Mouse (Mus musculus) lung, postnatal 4 days (tissue): ENCODE measurements around the gene Ephb2.

Experiments used
- DNase-seq, 2 experiments: peaks; one replicate each; pipeline ENCODE4 v3.0.0; 2021

Ephb2 gene

GRCm38 (mm10) chr4:136648922-136649479, 186.8 kb downstream of the Ephb2 start:
- DNase-seq: peak; percentile 59 to 82

DNA sequence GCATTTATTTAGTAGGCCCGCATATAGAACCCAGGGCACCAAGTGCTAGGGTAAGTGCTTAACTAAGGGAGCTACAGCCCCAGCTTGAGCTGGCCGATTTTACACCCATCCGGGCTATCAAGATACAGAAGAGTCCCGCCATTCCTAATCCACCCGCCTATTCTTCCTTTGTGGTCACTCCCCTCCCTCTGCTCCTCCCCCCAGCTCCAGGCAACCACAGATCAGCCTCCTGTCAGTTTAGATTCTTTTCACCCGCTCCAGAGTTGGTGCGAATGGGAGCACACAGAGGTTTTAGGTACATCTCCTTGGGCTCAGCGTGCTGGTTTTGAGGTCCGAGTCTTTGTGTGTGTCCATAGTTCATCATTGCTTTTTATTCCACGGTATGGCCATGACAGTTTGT, 196.9 kb downstream of the Ephb2 start:
- DNase-seq: no peak

GRCm38 (mm10) chr4:136638230-136638750, 197.5 kb downstream of the Ephb2 start:
- no peak for DNase-seq

DNA sequence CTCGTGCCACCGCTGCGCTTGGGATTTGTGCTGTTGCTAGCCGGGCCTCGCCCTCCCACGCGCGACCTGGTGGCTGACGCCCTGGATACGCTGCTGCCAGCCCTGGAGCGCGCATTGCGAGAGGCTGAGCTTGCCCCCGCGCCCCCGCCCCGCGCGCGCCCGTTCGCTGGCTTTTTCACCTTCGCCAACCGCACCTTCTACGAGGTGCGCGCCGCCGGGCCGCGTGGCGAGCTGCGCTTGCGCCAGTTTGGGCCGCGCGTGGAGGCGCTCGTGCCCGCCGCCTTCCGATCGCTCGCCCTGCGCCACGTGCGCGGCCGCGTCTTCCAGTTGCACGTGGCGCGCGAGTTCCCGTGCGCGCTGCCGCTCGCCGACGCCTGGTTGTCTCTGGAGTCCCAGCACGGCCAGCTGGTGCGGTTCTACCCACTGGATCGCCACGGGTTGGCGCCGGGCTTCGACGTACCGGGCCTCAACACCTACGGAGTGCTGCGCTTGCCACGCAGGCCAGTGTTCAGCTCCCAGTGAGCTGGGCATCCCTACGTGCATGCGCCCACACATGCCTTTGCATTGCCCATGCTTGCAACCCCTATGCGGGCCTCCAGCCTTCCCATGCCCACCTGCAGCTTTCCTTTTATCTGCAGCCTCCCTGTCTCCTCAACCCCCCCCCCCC, 198.1 kb downstream of the Ephb2 start:
- peak in 1 of 2 experiments; percentile 49 for DNase-seq

DNA sequence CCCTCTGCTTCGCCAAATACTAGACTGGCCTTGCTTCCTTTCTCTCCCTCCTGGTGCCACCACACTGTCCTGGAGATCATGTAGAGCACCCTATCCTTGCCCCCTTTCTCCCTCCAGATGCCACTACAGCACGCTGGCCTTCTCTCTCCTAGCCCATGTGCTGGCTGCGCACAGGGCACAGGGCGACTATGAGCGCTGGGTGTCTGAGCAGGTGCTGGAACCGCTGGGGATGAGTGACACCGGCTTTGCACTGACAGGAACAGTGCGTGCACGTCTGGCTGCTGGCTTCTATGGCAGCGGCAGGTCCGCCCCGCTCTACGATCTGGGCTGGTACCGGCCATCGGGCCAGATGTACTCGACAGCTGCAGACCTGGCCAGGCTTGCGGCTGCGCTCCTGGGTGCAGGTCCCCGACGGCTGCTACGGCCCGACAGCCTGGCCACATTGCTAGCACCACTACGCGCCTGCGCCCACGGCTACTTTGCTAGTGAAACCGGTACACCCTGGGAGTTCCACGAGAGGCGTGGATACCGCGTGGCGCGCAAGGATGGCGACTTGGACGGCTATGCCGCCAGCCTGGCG, 198.7 kb downstream of the Ephb2 start:
- DNase-seq: no peak

DNA sequence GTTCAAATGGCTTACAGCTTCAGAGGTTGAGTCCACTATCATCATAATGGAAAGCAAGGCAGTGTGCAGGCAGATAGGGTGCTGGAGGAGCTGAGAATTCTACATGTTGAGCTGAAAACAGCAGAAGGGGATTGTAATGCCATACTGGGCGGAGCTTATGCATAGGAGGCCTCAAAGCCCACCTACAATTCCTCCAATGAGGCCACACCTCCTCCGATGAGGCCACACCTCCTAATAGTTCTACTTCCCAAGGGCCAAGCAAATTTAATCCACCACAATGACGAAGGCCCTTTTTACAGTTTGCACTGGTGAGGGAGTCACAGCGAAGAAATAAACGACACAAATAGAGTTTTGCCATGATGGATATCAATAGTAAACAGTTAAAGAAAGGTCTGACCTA, 199.3 kb downstream of the Ephb2 start:
- no peak for DNase-seq

- no peak for DNase-seq
Observed at GRCm38 (mm10) chr4:136635995-136636394, 199.8 kb downstream of the Ephb2 start.

DNA sequence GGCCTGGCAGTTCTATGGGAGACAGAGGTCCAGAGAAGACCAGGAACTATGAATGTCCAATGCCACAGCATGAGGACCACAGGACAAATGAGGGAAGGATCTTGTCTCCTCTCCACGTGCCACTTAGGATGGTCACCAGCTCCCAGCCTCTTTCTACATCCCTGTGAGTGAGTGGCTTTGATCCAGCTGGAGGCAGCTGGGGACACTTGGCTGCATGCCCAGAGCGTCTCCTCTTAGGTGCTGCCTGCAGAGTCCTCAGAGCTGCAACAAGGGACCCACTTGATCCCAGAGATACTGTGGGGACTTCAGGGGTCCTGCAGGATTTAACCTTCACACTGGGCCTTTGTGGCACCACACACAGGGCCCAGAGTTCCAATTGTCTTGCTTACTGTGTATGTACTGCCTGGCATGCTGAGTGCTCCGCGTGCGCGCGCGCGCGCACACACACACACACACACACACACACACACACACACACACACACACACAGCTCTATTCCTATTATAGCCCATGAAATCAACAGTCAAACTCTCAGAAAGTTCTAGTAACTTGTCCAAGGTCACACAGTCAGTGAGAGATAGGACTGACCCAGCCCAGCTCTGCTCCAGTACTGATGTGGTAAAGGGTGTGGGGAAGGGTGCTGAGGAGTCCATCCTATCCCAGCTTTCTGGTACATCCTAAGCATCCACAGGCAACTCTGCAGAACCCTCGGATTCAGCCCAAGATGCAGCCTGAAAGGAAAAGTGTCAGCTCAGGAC, 204.4 kb downstream of the Ephb2 start:
- DNase-seq: peak in 1 of 2 experiments; percentile 54

DNA sequence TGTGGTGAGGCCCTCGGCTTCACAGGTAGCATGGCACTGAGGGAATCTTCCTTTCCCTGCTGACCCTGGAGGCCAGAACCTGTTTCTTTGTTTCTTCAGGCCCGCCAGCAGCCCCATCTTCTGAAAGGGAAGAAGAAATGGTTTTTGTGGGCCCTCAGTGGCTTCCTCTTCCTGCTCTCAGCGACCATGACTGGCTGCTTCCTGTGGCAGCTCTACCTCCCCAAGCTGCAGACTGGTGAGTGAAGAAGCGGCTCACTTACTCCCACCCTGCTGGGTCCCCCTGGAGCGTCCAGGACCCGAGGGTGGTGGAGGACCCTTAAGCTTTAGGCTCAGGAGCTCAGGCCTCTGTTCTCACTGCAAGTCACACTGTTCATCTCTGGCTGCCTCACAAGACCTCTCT, 209.2 kb downstream of the Ephb2 start:
- DNase-seq: no peak

DNA sequence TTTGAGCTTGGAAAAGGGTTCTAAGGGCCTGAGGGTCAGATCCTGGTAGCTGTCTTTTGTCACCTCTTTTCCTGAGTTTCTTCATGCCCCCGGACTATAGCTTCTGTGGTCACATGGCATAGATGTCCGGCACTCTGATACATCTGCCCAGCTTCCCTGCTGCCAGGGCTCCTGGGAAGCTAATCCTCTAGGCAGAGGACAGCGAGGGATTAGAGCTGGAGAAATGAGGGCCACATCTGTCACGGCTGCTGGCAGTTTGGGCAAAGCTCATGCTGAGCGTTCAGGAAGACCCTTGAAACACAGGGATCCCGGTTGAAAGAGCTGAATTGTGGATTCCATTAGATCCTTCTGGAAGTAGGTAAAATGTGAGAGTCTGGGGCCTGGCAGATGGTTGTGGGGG, 213.4 kb downstream of the Ephb2 start, which contains the start of gene Lactbl1:
TSS of gene Lactbl1 (plus strand) at position 234 of the 400 bp plus-strand sequence.
- DNase-seq: no peak

GRCm38 (mm10) chr4:136621956-136622355, 213.8 kb downstream of the Ephb2 start:
- no peak for DNase-seq

DNA sequence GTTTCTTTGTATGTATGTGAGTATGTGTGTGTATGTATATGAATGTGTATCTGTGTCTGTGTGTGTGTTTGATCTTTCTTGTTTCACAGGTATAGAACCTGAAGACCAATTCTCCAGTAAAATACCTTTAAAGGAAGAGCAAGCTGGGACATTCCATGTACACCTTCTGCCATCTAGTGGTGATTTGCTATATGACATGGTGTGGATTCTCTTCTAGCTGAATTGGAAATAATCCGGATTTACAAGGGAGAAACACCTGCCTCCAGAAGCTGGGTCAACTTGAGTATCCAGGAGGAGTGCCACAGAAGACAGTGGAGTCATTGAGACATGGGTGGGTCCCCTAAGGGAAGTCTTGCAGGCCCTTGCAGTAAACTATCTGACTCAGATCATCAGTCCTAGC, 214.5 kb downstream of the Ephb2 start:
- DNase-seq: peak in 1 of 2 experiments; percentile 45

GRCm38 (mm10) chr4:136613657-136614056, 222.1 kb downstream of the Ephb2 start:
- no peak for DNase-seq

DNA sequence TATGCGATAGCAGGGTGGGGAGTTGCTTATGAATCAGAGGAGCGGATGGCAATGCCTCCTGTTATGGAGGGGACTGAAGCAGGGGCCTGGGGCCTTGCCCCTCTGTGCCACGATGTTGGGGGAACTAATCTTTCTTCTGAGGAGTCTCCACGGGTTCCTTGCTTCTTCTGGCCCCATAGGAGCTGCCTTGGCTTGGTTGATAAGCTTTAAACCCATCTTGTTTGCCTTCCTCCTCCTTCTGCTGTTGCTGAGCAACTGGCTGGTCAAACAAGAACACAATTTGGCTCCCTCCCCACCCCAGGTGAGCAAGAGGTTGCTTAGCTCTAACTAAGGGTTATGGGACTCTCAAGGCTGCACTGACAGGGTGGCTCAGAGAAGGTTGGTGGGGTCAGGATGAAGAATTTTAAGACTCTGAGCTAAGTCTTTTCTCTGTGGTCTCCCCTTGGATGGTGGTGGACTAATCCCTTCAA, 225.4 kb downstream of the Ephb2 start, which contains the start of gene Tex46:
TSS of gene Tex46 (plus strand) at position 51 of the 470 bp plus-strand sequence.
- DNase-seq: no peak

DNA sequence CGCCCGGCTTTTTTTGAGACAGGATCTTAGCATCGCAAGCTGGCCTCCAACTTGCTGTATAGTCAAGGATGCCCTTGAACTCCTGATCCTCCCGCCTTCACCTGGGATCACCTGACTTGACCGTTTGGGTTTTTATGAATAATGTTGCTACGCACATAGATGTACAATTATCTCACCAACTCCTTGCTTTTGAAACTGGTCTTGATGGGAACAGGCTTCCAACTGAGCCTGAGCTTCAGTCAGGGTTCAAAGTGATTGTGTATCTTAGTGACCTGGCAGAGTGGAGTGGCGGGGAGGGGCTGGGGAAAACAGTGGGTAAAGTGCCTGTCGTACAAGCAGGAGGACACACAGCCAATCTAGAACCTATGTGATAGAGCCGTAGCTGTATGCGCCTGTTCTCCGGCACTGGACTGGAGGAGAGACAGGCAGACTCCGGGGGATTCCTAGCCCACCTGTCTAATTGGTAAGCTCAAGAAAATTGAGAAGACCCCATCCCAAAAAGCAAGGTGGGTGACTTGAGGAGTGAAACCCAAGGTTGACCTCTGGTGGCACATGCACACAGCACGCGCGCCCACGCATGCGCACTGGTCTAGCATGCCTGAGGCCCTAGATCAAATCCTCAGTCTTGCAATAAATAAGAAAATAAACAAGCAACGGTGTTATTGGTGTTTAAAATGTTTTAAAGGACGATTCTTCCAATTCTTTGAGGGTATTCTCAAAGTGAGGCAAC, 229.9 kb downstream of the Ephb2 start:
- DNase-seq: no peak

- peak; percentile 95 to 96 for DNase-seq
Observed at GRCm38 (mm10) chr4:136602568-136602967, 233.2 kb downstream of the Ephb2 start, which contains the start of gene Kdm1a. Kdm1a (minus strand) TSS chr4:136602723.

DNA sequence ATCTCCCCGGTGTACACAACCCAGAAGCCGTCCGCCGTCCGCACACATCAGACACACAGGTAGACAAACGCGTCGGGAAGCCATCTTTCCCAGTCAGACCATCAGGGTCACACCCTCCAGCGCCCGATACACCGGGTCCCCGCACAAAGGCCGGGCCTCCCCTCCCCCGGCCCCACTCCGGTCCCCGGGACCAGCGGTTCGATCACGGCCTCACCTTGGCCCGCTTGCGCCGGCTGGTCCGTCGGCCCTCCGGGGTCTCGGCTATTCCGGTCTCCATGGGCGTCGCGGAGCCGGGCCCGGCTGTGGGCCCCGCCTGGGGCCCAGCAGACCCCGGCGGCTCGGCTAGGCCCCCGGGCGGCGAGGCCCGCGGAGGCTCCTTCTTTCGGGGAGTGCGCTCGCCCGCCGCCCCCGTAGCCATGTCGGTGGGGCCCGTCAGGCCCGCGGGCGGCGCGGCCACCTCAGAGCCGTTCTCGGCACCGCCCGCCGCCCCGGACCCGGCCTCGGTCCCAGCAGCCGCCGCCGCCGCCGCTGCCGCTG, 233.7 kb downstream of the Ephb2 start:
- DNase-seq: peak in 1 of 2 experiments; percentile 57

DNA sequence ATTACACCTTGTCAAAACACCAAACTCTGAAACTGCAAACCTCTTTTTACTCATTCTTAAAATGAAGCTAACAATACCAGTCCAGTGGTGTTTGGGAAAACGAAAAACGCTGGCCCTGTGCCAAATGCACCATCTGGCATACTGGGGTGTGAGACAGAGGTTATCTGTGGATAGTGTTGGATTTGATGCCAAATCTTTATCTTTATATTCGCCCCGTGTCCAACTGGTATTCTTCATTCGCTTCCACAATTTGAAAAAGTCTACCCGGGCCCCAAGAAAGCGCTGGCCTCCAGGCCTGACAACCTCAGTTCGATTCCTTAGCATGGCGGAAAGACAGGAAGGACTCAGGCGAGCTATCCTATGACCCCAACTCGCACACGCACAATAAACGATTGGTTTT, 234.3 kb downstream of the Ephb2 start:
- DNase-seq: peak; percentile 57 to 65

GRCm38 (mm10) chr4:136600536-136600935, 235.3 kb downstream of the Ephb2 start:
- DNase-seq: no peak

- no peak for DNase-seq
Observed at GRCm38 (mm10) chr4:136599869-136600268, 235.9 kb downstream of the Ephb2 start.

DNA sequence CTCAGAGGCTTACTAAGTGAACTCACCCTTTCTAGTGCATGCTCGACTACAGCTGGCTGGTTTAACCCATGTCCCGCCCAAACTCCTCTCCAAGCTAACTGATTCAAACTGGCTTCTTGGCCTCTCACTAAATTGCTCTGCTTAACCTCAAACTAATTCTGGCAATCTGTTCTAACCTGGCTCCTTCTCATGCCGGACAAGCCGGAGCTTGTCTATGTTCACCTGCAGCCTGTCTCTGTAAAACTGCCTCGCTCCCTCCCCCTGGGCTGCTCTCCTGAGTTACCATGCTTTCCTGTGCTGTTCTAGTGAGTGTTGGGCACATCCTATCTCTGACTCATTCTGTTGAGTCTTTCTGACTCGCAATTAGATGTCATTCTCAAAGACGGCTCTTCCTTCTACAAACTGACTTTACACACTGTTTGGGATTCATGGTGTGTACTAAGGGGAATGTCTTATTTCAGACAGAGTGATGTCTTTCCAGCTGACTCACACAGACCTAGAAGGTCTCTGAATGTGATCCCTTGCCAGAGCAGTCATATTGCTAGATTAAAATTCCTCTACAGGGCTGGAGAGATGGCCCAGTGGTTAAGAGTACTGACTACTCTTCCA, 237.4 kb downstream of the Ephb2 start:
- no peak for DNase-seq
